Mouse (Mus musculus) telencephalon, adult 2 months (tissue): ENCODE measurements around the gene Bbx.

Experiments
- DNase-seq: peaks from one replicate; pipeline ENCODE4 v3.0.0-alpha.2; 2011; ENCODE audit warnings: low read depth, low spot score

Gene Bbx

GRCm38 (mm10) chr16:50235231-50235630 lies 197.0 kb downstream of the Bbx start:
- no peak for DNase-seq

GRCm38 (mm10) chr16:50230624-50231023 lies 201.6 kb downstream of the Bbx start:
- no peak for DNase-seq

- DNase-seq: no peak
These were observed 203.4 kb downstream of the Bbx start for GRCm38 (mm10) chr16:50228833-50229232.

- DNase-seq: no peak
These were observed 205.9 kb downstream of the Bbx start for GRCm38 (mm10) chr16:50226274-50226673.

GRCm38 (mm10) chr16:50224946-50225345 lies 207.2 kb downstream of the Bbx start:
- no peak for DNase-seq

GRCm38 (mm10) chr16:50220734-50221501 lies 211.3 kb downstream of the Bbx start:
- peak; percentile 38 for DNase-seq

- no peak for DNase-seq
These were observed 215.1 kb downstream of the Bbx start for GRCm38 (mm10) chr16:50217084-50217483.

GRCm38 (mm10) chr16:50211727-50212126 lies 220.5 kb downstream of the Bbx start:
- no peak for DNase-seq

GRCm38 (mm10) chr16:50211231-50211630 lies 221.0 kb downstream of the Bbx start:
- DNase-seq: no peak

GRCm38 (mm10) chr16:50210742-50211141 lies 221.4 kb downstream of the Bbx start:
- no peak for DNase-seq

GRCm38 (mm10) chr16:50204944-50205343 lies 227.2 kb downstream of the Bbx start:
- DNase-seq: no peak

GRCm38 (mm10) chr16:50201546-50202151 lies 230.5 kb downstream of the Bbx start:
- no peak for DNase-seq

GRCm38 (mm10) chr16:50200214-50200613 lies 232.0 kb downstream of the Bbx start:
- no peak for DNase-seq

- peak; percentile 55 for DNase-seq
These were observed 236.1 kb downstream of the Bbx start for GRCm38 (mm10) chr16:50196118-50196517.

GRCm38 (mm10) chr16:50192626-50193025 lies 239.6 kb downstream of the Bbx start:
- DNase-seq: no peak

GRCm38 (mm10) chr16:50189108-50189507 lies 243.1 kb downstream of the Bbx start:
- no peak for DNase-seq

- no peak for DNase-seq
These were observed 245.6 kb downstream of the Bbx start for GRCm38 (mm10) chr16:50186604-50187003.

GRCm38 (mm10) chr16:50185041-50185440 lies 247.1 kb downstream of the Bbx start:
- peak; percentile 53 for DNase-seq

- DNase-seq: no peak
These were observed 249.2 kb downstream of the Bbx start for GRCm38 (mm10) chr16:50182988-50183387.

GRCm38 (mm10) chr16:50182561-50182960 lies 249.6 kb downstream of the Bbx start:
- DNase-seq: no peak

- no peak for DNase-seq
These were observed 259.4 kb downstream of the Bbx start for GRCm38 (mm10) chr16:50172760-50173159.

GRCm38 (mm10) chr16:50170812-50171211 lies 261.4 kb downstream of the Bbx start:
- DNase-seq: no peak

- no peak for DNase-seq
These were observed 264.2 kb downstream of the Bbx start for GRCm38 (mm10) chr16:50167983-50168299.
